Mouse (Mus musculus): ENCODE measurements at regions not wholly inside any gene's neighbourhood (a gene's known extent, or its start where the extent isn't known, plus 50 kb on each side); places are given as distances from the start of the nearest gene placed in this dataset.
A peak's percentile ranks its signal among the peaks of the same experiment; 100 is the strongest.

DNA sequence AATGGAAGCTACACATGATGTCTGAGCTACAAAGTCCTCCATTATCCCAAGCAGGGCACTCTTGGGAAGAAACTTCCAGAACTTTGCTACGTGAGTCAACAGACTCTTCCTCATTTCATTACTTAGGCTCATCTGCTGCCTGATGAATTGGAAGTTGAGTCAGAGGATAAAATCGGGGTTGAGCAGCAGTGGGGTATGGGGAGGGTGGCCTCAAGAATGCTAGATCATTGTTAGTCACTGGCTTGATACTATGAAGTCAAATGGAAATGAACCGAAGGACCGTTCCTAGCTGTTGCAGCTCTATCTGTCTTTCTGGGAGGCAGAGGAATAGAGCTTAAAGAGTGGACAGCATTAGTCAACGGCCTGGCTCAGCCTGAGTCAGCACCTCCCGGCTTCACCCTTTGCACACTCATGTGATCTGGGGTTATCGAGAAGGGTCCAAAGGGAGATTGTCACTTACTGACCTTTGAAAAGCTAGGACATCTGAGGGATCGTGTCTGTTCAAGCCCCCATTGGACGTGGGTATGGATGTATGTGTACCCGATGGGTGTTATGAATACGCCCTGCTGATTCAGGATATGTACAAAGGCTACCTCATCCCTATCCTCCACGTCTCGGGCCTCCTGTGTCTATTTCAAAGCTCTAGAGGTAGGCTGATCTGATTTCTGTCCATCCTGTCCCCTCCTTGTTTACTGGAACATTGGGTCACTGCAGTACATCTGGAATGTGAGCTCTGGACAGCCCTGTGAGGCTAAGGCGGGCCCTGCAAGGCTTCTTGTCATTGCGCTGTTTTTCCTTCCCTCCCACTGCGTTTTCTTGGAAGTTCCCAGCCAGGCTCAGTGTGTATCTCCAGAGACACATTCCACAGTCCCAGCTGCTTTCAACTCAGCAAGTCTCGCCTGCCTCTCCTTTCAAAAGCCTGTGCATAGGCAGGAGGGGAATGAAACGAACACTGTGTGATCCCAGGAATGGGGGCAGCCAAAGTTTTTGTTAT, 135.4 kb upstream of the Zfp648 start:
- no peak overlapping the region for H3K27ac ChIP-seq (ENCODE audit: low read length)
- peak; percentile 42; the same call in 1 of the 2 replicates for ATAC-seq (ENCODE audit: low FRiP score, low TSS enrichment)

GRCm38 (mm10) chr1:154067856-154068255, 133.1 kb upstream of the Zfp648 start:
- WGBS = 79% methylated on average over 1 of the region's 1 CpGs
- H3K27ac ChIP-seq (ENCODE audit: low read length) = no peak overlapping the region
- H3K36me3 ChIP-seq (ENCODE audit: insufficient read depth, low read length) = no peaks in the 10 kb centered on the region
- no peak overlapping the region for H3K4me3 ChIP-seq (ENCODE audit: low read length)
- no peaks in the 10 kb centered on the region for H3K27me3 ChIP-seq (ENCODE audit: insufficient read depth, low read length)
- H3K9me3 ChIP-seq (ENCODE audit: low read length) = peaks cover 3% of the 10 kb centered on the region; the same call in 1 of the 2 replicates
- H3K4me2 ChIP-seq (replicated peaks; ENCODE audit: low read depth, low read length) = no peak overlapping the region
- H3K9ac ChIP-seq (replicated peaks; ENCODE audit: low read length) = no peak overlapping the region
- no peak for ATAC-seq (ENCODE audit: low FRiP score, low TSS enrichment)
- H3K4me1 ChIP-seq (ENCODE audit: insufficient read depth, low read length) = no peaks in the 10 kb centered on the region

More for the DNA sequence above, 135.4 kb upstream of the Zfp648 start:
- H3K36me3 ChIP-seq (ENCODE audit: insufficient read depth, low read length) = no peaks in the 10 kb centered on the region
- H3K27me3 ChIP-seq (ENCODE audit: insufficient read depth, low read length) = no peaks in the 10 kb centered on the region
- H3K9me3 ChIP-seq (ENCODE audit: low read length) = peaks cover 3% of the 10 kb centered on the region; the same call in 1 of the 2 replicates
- H3K4me2 ChIP-seq (replicated peaks; ENCODE audit: low read depth, low read length) = no peak overlapping the region
- H3K4me1 ChIP-seq (ENCODE audit: insufficient read depth, low read length) = no peaks in the 10 kb centered on the region
- 76% methylated on average over 18 of the region's 18 CpGs for WGBS
- no peak overlapping the region for H3K4me3 ChIP-seq (ENCODE audit: low read length)
- no peak overlapping the region for H3K9ac ChIP-seq (replicated peaks; ENCODE audit: low read length)

- Histone ChIP-seq H3K4me3 (ENCODE audit: low read length) (no peak overlapping the region), H3K27me3 (ENCODE audit: insufficient read depth, low read length) (no peaks in the 10 kb centered on the region), H3K27ac (ENCODE audit: low read length) (no peak overlapping the region), H3K36me3 (ENCODE audit: insufficient read depth, low read length) (no peaks in the 10 kb centered on the region), H3K9me3 (ENCODE audit: low read length) (no peaks in the 10 kb centered on the region), H3K9ac (replicated peaks; ENCODE audit: low read length) (no peak overlapping the region), H3K4me2 (replicated peaks; ENCODE audit: low read depth, low read length) (no peak overlapping the region), H3K4me1 (ENCODE audit: insufficient read depth, low read length) (no peaks in the 10 kb centered on the region)
- no peak for ATAC-seq (ENCODE audit: low FRiP score, low TSS enrichment)
- WGBS = 74% methylated on average over 1 of the region's 1 CpGs
These were observed 126.7 kb upstream of the Zfp648 start for GRCm38 (mm10) chr1:154074270-154074669.

DNA sequence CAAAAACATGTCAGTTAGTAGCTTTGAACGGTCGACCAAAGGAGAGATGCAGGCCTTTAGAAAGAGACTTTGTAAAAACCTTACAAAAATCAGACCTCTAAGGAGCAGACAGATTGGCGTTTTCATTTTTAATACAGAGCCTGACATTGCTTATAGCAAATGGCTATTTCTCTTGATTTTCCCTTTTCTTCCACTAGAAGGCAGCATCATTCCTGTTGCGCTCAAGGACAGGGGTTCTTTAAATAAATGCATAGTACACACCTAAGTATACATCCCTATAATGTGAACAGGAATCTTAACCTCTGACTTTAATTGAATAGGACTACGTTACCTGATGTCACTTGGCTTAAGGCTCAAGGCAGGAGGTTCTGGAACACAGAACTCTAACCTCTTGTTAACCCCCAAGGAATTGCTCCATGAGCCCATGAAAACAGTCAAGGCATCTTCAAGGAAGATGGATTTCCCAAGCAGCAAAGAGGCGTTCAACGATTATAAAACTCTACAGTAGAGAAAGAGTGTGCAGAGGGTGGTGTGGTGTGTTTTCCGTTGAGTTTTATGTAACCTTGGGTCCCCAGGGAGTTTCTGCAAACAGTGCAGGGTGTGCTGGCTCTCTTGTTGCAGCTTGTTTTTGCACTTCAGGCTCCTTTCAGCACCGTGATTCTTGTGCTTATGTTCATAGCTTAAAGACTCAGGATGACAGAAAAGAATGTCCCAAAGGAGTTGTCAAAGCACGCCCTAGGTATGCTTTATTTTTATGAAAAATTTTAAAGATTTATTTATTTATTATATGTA, 124.1 kb upstream of the Zfp648 start:
- H3K9me3 ChIP-seq (ENCODE audit: low read length) = no peaks in the 10 kb centered on the region
- no peak for ATAC-seq (ENCODE audit: low FRiP score, low TSS enrichment)
- no peak overlapping the region for H3K4me2 ChIP-seq (replicated peaks; ENCODE audit: low read depth, low read length)
- no peaks in the 10 kb centered on the region for H3K36me3 ChIP-seq (ENCODE audit: insufficient read depth, low read length)
- H3K4me3 ChIP-seq (ENCODE audit: low read length) = no peak overlapping the region
- no peaks in the 10 kb centered on the region for H3K27me3 ChIP-seq (ENCODE audit: insufficient read depth, low read length)
- H3K27ac ChIP-seq (ENCODE audit: low read length) = no peak overlapping the region
- H3K4me1 ChIP-seq (ENCODE audit: insufficient read depth, low read length) = no peaks in the 10 kb centered on the region
- WGBS = 65% methylated on average over 10 of the region's 10 CpGs
- H3K9ac ChIP-seq (replicated peaks; ENCODE audit: low read length) = no peak overlapping the region

DNA sequence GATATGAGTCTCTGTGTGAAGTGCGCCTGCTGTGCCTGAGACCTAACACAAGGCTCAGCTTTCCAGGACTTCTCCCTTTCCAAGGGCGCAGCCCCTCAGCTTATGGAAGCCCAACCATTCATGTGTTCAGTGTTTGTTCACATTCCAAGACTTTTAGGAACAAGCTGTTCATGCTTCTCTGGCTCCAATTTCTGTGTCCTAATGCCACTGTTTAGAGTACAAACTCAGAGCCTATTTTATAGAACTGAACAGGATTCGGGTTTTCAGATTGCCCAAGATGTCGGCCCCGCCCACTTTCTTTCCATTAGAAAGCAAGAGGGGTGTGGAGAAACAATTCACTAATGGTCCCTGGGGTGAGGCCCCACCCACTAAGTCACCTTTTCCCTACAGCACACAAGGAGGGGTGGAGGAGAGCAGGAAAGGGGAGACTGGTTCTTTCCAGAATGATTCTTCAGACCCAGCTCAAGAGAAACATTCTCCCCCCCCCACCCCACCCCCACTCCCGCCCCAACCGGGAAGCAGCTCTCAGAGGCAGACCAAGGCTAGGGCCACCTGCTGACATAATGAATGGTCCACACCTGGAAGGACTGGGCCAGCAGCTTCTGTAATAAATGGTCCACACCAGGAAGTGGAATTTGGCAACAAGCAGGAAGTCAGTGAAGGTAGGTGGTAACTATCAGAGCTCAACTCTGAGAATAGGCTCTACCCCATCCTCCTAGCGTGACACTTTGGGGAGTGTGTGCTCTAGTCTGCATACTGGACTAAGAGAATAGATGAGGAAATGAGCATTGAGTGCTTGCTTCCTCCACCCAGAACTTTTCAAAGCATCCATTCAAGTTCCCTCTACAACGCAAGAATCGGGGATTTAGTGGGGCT, 120.2 kb upstream of the Zfp648 start:
- Histone ChIP-seq H3K27ac (ENCODE audit: low read length) (no peak overlapping the region), H3K4me2 (replicated peaks; ENCODE audit: low read depth, low read length) (no peak overlapping the region), H3K9ac (replicated peaks; ENCODE audit: low read length) (no peak overlapping the region), H3K4me1 (ENCODE audit: insufficient read depth, low read length) (no peaks in the 10 kb centered on the region), H3K4me3 (ENCODE audit: low read length) (no peak overlapping the region), H3K36me3 (ENCODE audit: insufficient read depth, low read length) (no peaks in the 10 kb centered on the region), H3K9me3 (ENCODE audit: low read length) (no peaks in the 10 kb centered on the region), H3K27me3 (ENCODE audit: insufficient read depth, low read length) (no peaks in the 10 kb centered on the region)
- WGBS = 42% methylated on average over 10 of the region's 10 CpGs
- peak; percentile 46; the same call in 1 of the 2 replicates for ATAC-seq (ENCODE audit: low FRiP score, low TSS enrichment)

GRCm38 (mm10) chr1:154086145-154086544, 114.8 kb upstream of the Zfp648 start:
- Histone ChIP-seq H3K27me3 (ENCODE audit: insufficient read depth, low read length) (no peaks in the 10 kb centered on the region), H3K4me2 (replicated peaks; ENCODE audit: low read depth, low read length) (no peak overlapping the region), H3K4me1 (ENCODE audit: insufficient read depth, low read length) (no peaks in the 10 kb centered on the region), H3K27ac (ENCODE audit: low read length) (no peak overlapping the region), H3K9ac (replicated peaks; ENCODE audit: low read length) (no peak overlapping the region), H3K9me3 (ENCODE audit: low read length) (no peaks in the 10 kb centered on the region), H3K4me3 (ENCODE audit: low read length) (no peak overlapping the region), H3K36me3 (ENCODE audit: insufficient read depth, low read length) (no peaks in the 10 kb centered on the region)
- ATAC-seq (ENCODE audit: low FRiP score, low TSS enrichment) = no peak

GRCm38 (mm10) chr1:154089815-154090214, 111.2 kb upstream of the Zfp648 start:
- H3K27ac ChIP-seq (ENCODE audit: low read length) = no peak overlapping the region
- no peak overlapping the region for H3K9ac ChIP-seq (replicated peaks; ENCODE audit: low read length)
- H3K4me3 ChIP-seq (ENCODE audit: low read length) = no peak overlapping the region
- no peak overlapping the region for H3K4me2 ChIP-seq (replicated peaks; ENCODE audit: low read depth, low read length)
- no peaks in the 10 kb centered on the region for H3K27me3 ChIP-seq (ENCODE audit: insufficient read depth, low read length)
- WGBS = 91% methylated on average over 3 of the region's 3 CpGs
- H3K36me3 ChIP-seq (ENCODE audit: insufficient read depth, low read length) = no peaks in the 10 kb centered on the region
- no peaks in the 10 kb centered on the region for H3K9me3 ChIP-seq (ENCODE audit: low read length)
- no peak for ATAC-seq (ENCODE audit: low FRiP score, low TSS enrichment)
- H3K4me1 ChIP-seq (ENCODE audit: insufficient read depth, low read length) = no peaks in the 10 kb centered on the region

DNA sequence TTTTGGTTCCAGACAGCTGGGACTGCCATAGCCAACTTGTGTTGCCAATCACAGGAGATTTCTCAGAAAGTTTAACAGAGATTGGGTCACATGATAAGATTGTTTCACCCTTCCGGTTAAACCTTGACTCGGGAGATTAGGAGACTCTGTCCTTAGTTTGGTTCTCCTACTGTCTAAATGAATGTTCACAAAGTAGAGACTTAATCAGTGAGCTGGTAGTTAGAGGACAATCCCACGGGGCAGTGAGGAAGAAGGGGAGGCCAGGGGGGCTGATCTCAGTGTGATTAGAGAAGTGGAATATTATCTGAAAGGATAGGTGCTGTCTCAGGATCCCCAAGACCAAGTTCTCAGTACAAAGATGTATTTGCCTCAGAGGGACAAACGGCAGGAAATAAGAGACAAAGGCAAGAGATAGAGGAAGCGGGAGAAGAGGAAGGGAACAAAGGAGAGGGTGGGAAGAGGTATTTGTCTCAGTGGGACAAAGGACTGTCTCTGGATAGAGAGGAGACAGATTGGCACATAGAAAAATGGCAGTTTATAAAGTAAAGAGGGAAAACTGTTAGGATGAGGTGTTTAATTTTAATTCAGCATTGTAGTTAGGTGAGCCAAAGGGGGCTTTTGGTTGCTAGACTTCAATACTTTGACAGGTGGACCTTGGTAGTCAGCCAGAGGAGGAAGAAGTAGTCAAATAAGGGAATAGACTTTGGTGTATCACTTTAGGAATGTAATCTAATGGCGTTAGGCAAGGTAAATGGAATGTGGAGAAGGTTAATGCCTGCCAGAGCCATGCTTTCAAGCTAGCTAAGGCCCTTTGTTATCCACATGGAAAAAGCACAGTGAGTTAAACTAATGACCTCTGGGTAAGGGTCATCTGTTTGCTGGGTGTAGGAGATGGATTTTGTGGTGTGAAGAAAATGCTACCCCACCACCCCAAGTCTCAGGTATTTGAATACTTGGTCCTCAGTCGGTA, 110.2 kb upstream of the Zfp648 start:
- Histone ChIP-seq H3K27ac (ENCODE audit: low read length) (no peak overlapping the region), H3K4me2 (replicated peaks; ENCODE audit: low read depth, low read length) (no peak overlapping the region), H3K4me1 (ENCODE audit: insufficient read depth, low read length) (no peaks in the 10 kb centered on the region), H3K36me3 (ENCODE audit: insufficient read depth, low read length) (no peaks in the 10 kb centered on the region), H3K9ac (replicated peaks; ENCODE audit: low read length) (no peak overlapping the region), H3K4me3 (ENCODE audit: low read length) (no peak overlapping the region), H3K9me3 (ENCODE audit: low read length) (no peaks in the 10 kb centered on the region), H3K27me3 (ENCODE audit: insufficient read depth, low read length) (no peaks in the 10 kb centered on the region)
- no peak for ATAC-seq (ENCODE audit: low FRiP score, low TSS enrichment)
- 63% methylated on average over 7 of the region's 7 CpGs for WGBS

Measured in kidney, embryonic 16.5 days (tissue).